Mouse (Mus musculus): ENCODE data around the gene Kazald1.

GRCm38 (mm10) chr19:45100486-45101270 lies 25.6 kb downstream of the Kazald1 start:
- no peak for TF ChIP-seq CTCF (IDR thresholded peaks at IDR 0.05; ENCODE audit: extremely low read depth, insufficient read depth, low read length)
- TF ChIP-seq POLR2A (IDR thresholded peaks at IDR 0.05; ENCODE audit: extremely low read depth, insufficient read depth, low read length): no peak

Data from cortical plate, adult 2 months (tissue).